ENCODE assay signal across 19 mouse cellular contexts in genomic region chr9:50854376-50854775, GRCm38 (mm10). TPM values are rescaled to one million over a fixed set of nuclear protein-coding genes. Genes with fewer than 3 reads are reported as not detected.
DNase-seq lines count a peak whose midpoint lies in the region; ATAC-seq and TF ChIP-seq lines count a peak whose summit lies in the region.
"Had no signal": no experiment of that assay in that cellular context is flagged by ENCODE, and none has a peak within 500 bp of the region (broad histone marks: within the 10 kb centered on the region; RNA-seq: fewer than 3 reads in every experiment).

No protein-coding gene starts in this region.

- H3K4me1 ChIP-seq in heart, embryonic 11.5 days (ENCODE audit: control insufficient read depth, insufficient read depth, low read length) = peaks cover 27% of the 10 kb centered on the region
- peaks cover 34% of the 10 kb centered on the region for H3K4me1 ChIP-seq in stomach, embryonic 15.5 days
- no peaks in the 10 kb centered on the region for H3K4me1 ChIP-seq in stomach, postnatal 0 days (replicated peaks; ENCODE audit: control insufficient read depth, insufficient read depth)

- 62% methylated on average over 8 of the region's 8 CpGs for WGBS in heart, embryonic 11.5 days (ENCODE audit: insufficient replicate concordance)
- WGBS in stomach, embryonic 15.5 days = 69% methylated on average over 8 of the region's 8 CpGs
- WGBS in stomach, postnatal 0 days = 75% methylated on average over 8 of the region's 8 CpGs

- no peak for TF ChIP-seq EP300 in stomach, postnatal 0 days (optimal IDR thresholded peaks at IDR 0.05)

- no peak for TF ChIP-seq CTCF in stomach, postnatal 0 days (IDR thresholded peaks at IDR 0.05; ENCODE audit: low read depth)

- 0 out of 2 replicates have a peak overlapping the region, but pooled peaks have one; percentile 34 for H3K9ac ChIP-seq in heart, embryonic 11.5 days (ENCODE audit: low read depth, low read length)
- H3K9ac ChIP-seq in stomach, embryonic 15.5 days = no peak overlapping the region
- H3K9ac ChIP-seq in stomach, postnatal 0 days (ENCODE audit: low read length) = no peak overlapping the region
- H3K9ac ChIP-seq: midbrain, embryonic 13.5 days; neural tube, embryonic 13.5 days had no signal

- peak overlapping the region; percentile 71; the same call in 1 of the 2 replicates for H3K27ac ChIP-seq in heart, embryonic 11.5 days (ENCODE audit: low read depth, low read length)
- 0 out of 2 replicates have a peak overlapping the region, but pooled peaks have one; percentile 2 for H3K27ac ChIP-seq in stomach, embryonic 15.5 days
- no peak overlapping the region for H3K27ac ChIP-seq in stomach, postnatal 0 days (replicated peaks)
- H3K27ac ChIP-seq: midbrain, embryonic 13.5 days; neural tube, embryonic 13.5 days had no signal

- H3K27me3 ChIP-seq in heart, embryonic 11.5 days (ENCODE audit: control insufficient read depth, insufficient read depth, low read length) = no peaks in the 10 kb centered on the region
- no peaks in the 10 kb centered on the region for H3K27me3 ChIP-seq in stomach, embryonic 15.5 days (replicated peaks)
- H3K27me3 ChIP-seq in stomach, postnatal 0 days (ENCODE audit: control insufficient read depth, insufficient read depth, low read length) = no peaks in the 10 kb centered on the region
- H3K27me3 ChIP-seq: midbrain, embryonic 13.5 days; neural tube, embryonic 13.5 days; Patski had no signal

- no peaks in the 10 kb centered on the region for H3K9me3 ChIP-seq in heart, embryonic 11.5 days (replicated peaks; ENCODE audit: control insufficient read depth, low read length)
- H3K9me3 ChIP-seq in stomach, embryonic 15.5 days = no peaks in the 10 kb centered on the region
- H3K9me3 ChIP-seq in stomach, postnatal 0 days (ENCODE audit: control insufficient read depth, low read length) = no peaks in the 10 kb centered on the region
- H3K9me3 ChIP-seq: midbrain, embryonic 13.5 days; neural tube, embryonic 13.5 days had no signal

- no peaks in the 10 kb centered on the region for H3K36me3 ChIP-seq in heart, embryonic 11.5 days (ENCODE audit: control insufficient read depth, insufficient read depth, low read length)
- H3K36me3 ChIP-seq in stomach, embryonic 15.5 days = peaks cover 2% of the 10 kb centered on the region; the same call in 1 of the 2 replicates
- peaks cover 1% of the 10 kb centered on the region; the same call in 1 of the 2 replicates for H3K36me3 ChIP-seq in stomach, postnatal 0 days (ENCODE audit: control insufficient read depth, insufficient read depth, low read length)

- no peak for DNase-seq in heart, adult 9 months (ENCODE audit: low spot score in 2 of 2)
- DNase-seq in stomach, postnatal 0 days (ENCODE audit: low spot score) = no peak
- peak; percentile 72 for DNase-seq in liver
- no peak for DNase-seq in adrenal gland, postnatal 36 days
- no peak for DNase-seq in ovary, postnatal 36 days (ENCODE audit: low spot score)
- DNase-seq in cerebellum, postnatal 14 days = no peak
- DNase-seq: adrenal gland, adult 8-10 months; cerebellum, adult 2 months; gastrocnemius, postnatal 36 days; kidney, adult 2 months; layer of hippocampus, postnatal 36 days; lung, adult 2 months; right cerebral cortex, postnatal 14 days; thymus, adult 18-20 months had no signal

- ATAC-seq in heart, embryonic 11.5 days (replicated peaks; ENCODE audit: insufficient number of reproducible peaks, low FRiP score, low TSS enrichment) = peak; percentile 72
- ATAC-seq in stomach, embryonic 15.5 days (ENCODE audit: insufficient read depth, low FRiP score, low read depth) = peak; percentile 61; the same call in 1 of the 2 replicates
- no peak for ATAC-seq in stomach, postnatal 0 days (ENCODE audit: low FRiP score, low TSS enrichment)
- ATAC-seq: midbrain, embryonic 13.5 days; Patski had no signal

- H3K4me3 ChIP-seq in heart, embryonic 11.5 days (ENCODE audit: low read depth, low read length) = no peak overlapping the region
- H3K4me3 ChIP-seq in stomach, embryonic 15.5 days (replicated peaks) = no peak overlapping the region
- no peak overlapping the region for H3K4me3 ChIP-seq in stomach, postnatal 0 days (ENCODE audit: low read depth, low read length)
- H3K4me3 ChIP-seq: midbrain, embryonic 13.5 days; neural tube, embryonic 13.5 days had no signal

- peak overlapping the region; percentile 27 for H3K4me2 ChIP-seq in heart, embryonic 11.5 days
- no peak overlapping the region for H3K4me2 ChIP-seq in stomach, embryonic 15.5 days
- H3K4me2 ChIP-seq in stomach, postnatal 0 days (replicated peaks; ENCODE audit: low read depth) = no peak overlapping the region
- H3K4me2 ChIP-seq: midbrain, embryonic 13.5 days; neural tube, embryonic 13.5 days had no signal

RNA-seq across cellular contexts. Expression of gene Ppp2r1b, which starts 9.3 kb away (rescaled TPM):
- polyA plus RNA-seq in heart, embryonic 11.5 days (2014; fragmentation: Nextera tagmentation; extraction: Ambion mirVana) = 63.1 and 66.9 TPM in 2 replicates
- 74.3 and 74.5 TPM in 2 replicates for polyA plus RNA-seq in stomach, embryonic 15.5 days (2015; fragmentation: Nextera tagmentation; extraction: Ambion mirVana)
- 32.6 and 33.2 TPM in 2 replicates for polyA plus RNA-seq in stomach, postnatal 0 days (2015; fragmentation: Nextera tagmentation; extraction: Ambion mirVana)
- 10 to 100 TPM; 35.4 to 35.7 TPM for total RNA-seq in adrenal gland, postnatal 36 days (2021)
